Mouse (Mus musculus): ENCODE results near the gene H2-Oa. TPM values are rescaled to one million over a fixed set of nuclear protein-coding genes. Genes with fewer than 3 reads are reported as not detected.

H2-Oa gene
- polyA plus RNA-seq, 1 experiment from 2014 or later = 0.26 TPM

GRCm38 (mm10) chr17:34097272-34097671 lies 5.1 kb downstream of the H2-Oa start:
- Histone ChIP-seq H3K27me3 (ENCODE audit: control insufficient read depth, insufficient read depth, low read length) (no peaks in the 10 kb centered on the region), H3K27ac (ENCODE audit: low read depth, low read length) (no peak overlapping the region), H3K4me3 (ENCODE audit: low read depth, low read length) (no peak overlapping the region), H3K9ac (ENCODE audit: low read depth, low read length) (no peak overlapping the region), H3K9me3 (ENCODE audit: control insufficient read depth, low read length) (no peaks in the 10 kb centered on the region), H3K4me1 (replicated peaks; ENCODE audit: control insufficient read depth, insufficient read depth, low read length) (no peaks in the 10 kb centered on the region), H3K4me2 (replicated peaks; ENCODE audit: low read depth, low read length) (no peak overlapping the region), H3K36me3 (ENCODE audit: control insufficient read depth, insufficient read depth, low read length) (no peaks in the 10 kb centered on the region)
- 72% methylated on average over 5 of the region's 5 CpGs for WGBS
- DNase-seq (ENCODE audit: low spot score) = no peak
- ATAC-seq (ENCODE audit: low FRiP score) = no peak

DNA sequence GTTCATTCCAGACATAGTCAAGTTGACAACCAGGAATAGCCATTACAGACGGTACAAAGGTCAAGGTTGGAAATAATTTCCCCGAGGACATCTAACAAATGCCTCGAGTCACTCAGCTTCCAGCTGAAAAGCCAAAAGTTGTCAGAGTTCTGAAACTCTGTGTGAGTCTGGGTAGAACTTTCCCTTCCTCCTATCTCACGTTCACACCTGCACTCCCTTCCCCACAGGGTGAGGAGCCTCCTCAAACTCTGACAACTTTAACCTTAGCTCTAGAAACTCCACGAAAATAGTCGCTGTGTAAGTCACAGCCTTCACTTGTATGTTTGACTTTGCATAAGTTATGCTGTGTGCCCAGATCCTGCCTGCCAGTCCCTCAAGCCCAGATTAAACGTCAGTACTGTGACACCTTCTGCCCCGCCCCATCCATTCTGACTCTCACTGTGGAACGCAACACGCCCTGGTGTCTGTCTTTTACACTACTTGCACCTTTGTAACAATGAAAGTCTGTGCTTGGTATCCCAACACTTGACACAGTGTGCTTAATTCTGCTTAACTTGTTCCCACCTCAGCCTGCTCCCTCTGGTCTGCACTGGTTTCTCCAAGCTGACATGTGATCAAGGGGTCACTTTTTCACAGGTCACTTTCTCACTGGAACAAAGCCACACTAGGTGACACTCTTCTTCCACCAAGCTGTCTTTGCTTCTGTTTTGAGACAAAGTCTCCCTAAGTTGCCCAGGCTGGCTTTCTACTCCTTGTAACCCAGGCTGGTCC lies 6.8 kb downstream of the H2-Oa start:
- ATAC-seq (ENCODE audit: low FRiP score) = no peak
- no peak for DNase-seq (ENCODE audit: low spot score)
- Histone ChIP-seq H3K4me3 (ENCODE audit: low read depth, low read length) (no peak overlapping the region), H3K27ac (ENCODE audit: low read depth, low read length) (no peak overlapping the region), H3K27me3 (ENCODE audit: control insufficient read depth, insufficient read depth, low read length) (no peaks in the 10 kb centered on the region), H3K4me2 (replicated peaks; ENCODE audit: low read depth, low read length) (no peak overlapping the region), H3K4me1 (replicated peaks; ENCODE audit: control insufficient read depth, insufficient read depth, low read length) (no peaks in the 10 kb centered on the region), H3K9me3 (ENCODE audit: control insufficient read depth, low read length) (no peaks in the 10 kb centered on the region), H3K9ac (ENCODE audit: low read depth, low read length) (no peak overlapping the region), H3K36me3 (ENCODE audit: control insufficient read depth, insufficient read depth, low read length) (no peaks in the 10 kb centered on the region)
- 64% methylated on average over 10 of the region's 10 CpGs for WGBS

DNA sequence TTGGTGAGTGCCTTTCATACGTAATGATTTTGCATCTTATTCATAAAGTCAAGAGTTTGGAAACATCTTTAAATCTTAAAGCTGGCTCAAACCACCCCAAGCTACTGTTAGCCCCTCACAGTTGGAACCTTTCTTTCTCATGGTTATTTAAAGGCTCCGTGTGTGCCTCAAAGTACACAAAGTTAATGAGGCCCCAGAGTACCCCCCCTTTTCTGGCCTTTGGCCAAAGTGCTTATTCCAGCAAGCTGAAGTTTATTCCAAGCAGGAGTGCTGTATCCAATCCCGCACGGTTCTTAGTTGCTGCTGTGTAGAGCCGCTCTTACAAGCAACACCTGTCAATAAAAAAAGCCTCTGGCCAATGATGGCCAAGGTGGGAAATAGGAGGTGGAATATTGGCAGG lies 7.4 kb downstream of the H2-Oa start:
- Histone ChIP-seq H3K9ac (ENCODE audit: low read depth, low read length) (no peak overlapping the region), H3K27me3 (ENCODE audit: control insufficient read depth, insufficient read depth, low read length) (no peaks in the 10 kb centered on the region), H3K27ac (ENCODE audit: low read depth, low read length) (no peak overlapping the region), H3K4me1 (replicated peaks; ENCODE audit: control insufficient read depth, insufficient read depth, low read length) (no peaks in the 10 kb centered on the region), H3K36me3 (ENCODE audit: control insufficient read depth, insufficient read depth, low read length) (no peaks in the 10 kb centered on the region), H3K4me3 (ENCODE audit: low read depth, low read length) (no peak overlapping the region), H3K9me3 (ENCODE audit: control insufficient read depth, low read length) (no peaks in the 10 kb centered on the region), H3K4me2 (replicated peaks; ENCODE audit: low read depth, low read length) (no peak overlapping the region)
- WGBS = 73% methylated on average over 5 of the region's 5 CpGs
- DNase-seq (ENCODE audit: low spot score) (no peak), ATAC-seq (ENCODE audit: low FRiP score) (no peak)

DNA sequence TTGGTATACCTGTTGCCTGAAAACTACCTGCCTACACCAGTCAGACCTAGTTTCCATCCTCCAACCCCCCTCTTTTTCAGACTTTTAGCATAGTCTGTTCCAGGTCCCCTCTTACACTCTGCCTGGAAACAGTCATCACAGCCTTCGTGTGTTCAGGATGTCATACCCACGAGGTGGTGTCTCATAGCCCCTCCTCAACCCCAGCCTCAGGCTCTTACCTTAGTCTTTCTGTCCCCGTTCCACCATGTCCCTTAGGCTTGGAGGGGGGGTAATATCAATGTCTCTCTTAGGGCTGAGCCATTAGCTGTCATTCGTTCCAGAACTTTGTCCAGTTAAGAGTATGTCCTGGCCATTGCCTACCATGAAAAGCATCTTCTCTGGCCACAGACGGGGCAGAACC lies 9.0 kb downstream of the H2-Oa start:
- H3K4me1 ChIP-seq (replicated peaks; ENCODE audit: control insufficient read depth, insufficient read depth, low read length) = no peaks in the 10 kb centered on the region
- no peak overlapping the region for H3K27ac ChIP-seq (ENCODE audit: low read depth, low read length)
- no peak overlapping the region for H3K4me2 ChIP-seq (replicated peaks; ENCODE audit: low read depth, low read length)
- H3K27me3 ChIP-seq (ENCODE audit: control insufficient read depth, insufficient read depth, low read length) = no peaks in the 10 kb centered on the region
- H3K9ac ChIP-seq (ENCODE audit: low read depth, low read length) = no peak overlapping the region
- no peaks in the 10 kb centered on the region for H3K36me3 ChIP-seq (ENCODE audit: control insufficient read depth, insufficient read depth, low read length)
- DNase-seq (ENCODE audit: low spot score) (no peak), ATAC-seq (ENCODE audit: low FRiP score) (0 out of 2 replicates have a peak, but pooled peaks have one; percentile 2)
- WGBS = 34% methylated on average over 5 of the region's 5 CpGs
- H3K4me3 ChIP-seq (ENCODE audit: low read depth, low read length) = no peak overlapping the region
- H3K9me3 ChIP-seq (ENCODE audit: control insufficient read depth, low read length) = no peaks in the 10 kb centered on the region

- Histone ChIP-seq H3K4me1 (replicated peaks; ENCODE audit: control insufficient read depth, insufficient read depth, low read length) (no peaks in the 10 kb centered on the region), H3K9ac (ENCODE audit: low read depth, low read length) (no peak overlapping the region)
- peak; percentile 98 for DNase-seq (ENCODE audit: low spot score)
These were observed 9.5 kb downstream of the H2-Oa start for GRCm38 (mm10) chr17:34101604-34102032.

DNA sequence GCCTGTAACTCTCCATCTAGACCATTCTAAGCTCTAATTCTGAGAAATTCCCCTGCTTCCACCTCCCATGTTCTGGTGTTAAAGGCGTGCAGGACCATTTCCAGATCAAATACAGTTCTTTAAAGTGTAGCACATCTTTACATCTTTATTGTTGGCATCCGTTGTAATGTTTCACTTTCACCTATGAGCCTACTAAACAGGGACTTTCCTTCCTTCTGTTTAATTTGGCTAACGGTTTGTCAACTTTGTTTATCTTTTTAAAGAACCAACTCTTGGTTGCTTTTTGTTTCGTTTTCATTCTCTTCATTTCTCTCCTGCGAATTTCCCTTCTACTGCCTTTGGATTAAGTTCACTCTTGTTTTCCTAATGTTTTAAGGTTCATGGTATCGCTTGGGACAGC lies 10.7 kb downstream of the H2-Oa start:
- no peaks in the 10 kb centered on the region for H3K9me3 ChIP-seq (ENCODE audit: control insufficient read depth, low read length)
- H3K4me1 ChIP-seq (replicated peaks; ENCODE audit: control insufficient read depth, insufficient read depth, low read length) = no peaks in the 10 kb centered on the region
- no peak overlapping the region for H3K9ac ChIP-seq (ENCODE audit: low read depth, low read length)
- no peaks in the 10 kb centered on the region for H3K36me3 ChIP-seq (ENCODE audit: control insufficient read depth, insufficient read depth, low read length)
- no peak overlapping the region for H3K4me2 ChIP-seq (replicated peaks; ENCODE audit: low read depth, low read length)
- ATAC-seq (ENCODE audit: low FRiP score) (no peak), DNase-seq (ENCODE audit: low spot score) (no peak)
- H3K27me3 ChIP-seq (ENCODE audit: control insufficient read depth, insufficient read depth, low read length) = no peaks in the 10 kb centered on the region
- 88% methylated on average over 6 of the region's 6 CpGs for WGBS
- H3K27ac ChIP-seq (ENCODE audit: low read depth, low read length) = no peak overlapping the region
- H3K4me3 ChIP-seq (ENCODE audit: low read depth, low read length) = no peak overlapping the region

More at GRCm38 (mm10) chr17:34101604-34102032, 9.5 kb downstream of the H2-Oa start:
- Histone ChIP-seq H3K4me3 (ENCODE audit: low read depth, low read length) (no peak overlapping the region; the same call in 1 of the 2 replicates), H3K27ac (ENCODE audit: low read depth, low read length) (no peak overlapping the region), H3K4me2 (replicated peaks; ENCODE audit: low read depth, low read length) (peak overlapping the region; percentile 15; the same call in 1 of the 2 replicates), H3K9me3 (ENCODE audit: control insufficient read depth, low read length) (no peaks in the 10 kb centered on the region), H3K27me3 (ENCODE audit: control insufficient read depth, insufficient read depth, low read length) (no peaks in the 10 kb centered on the region), H3K36me3 (ENCODE audit: control insufficient read depth, insufficient read depth, low read length) (no peaks in the 10 kb centered on the region)
- ATAC-seq (ENCODE audit: low FRiP score) = peak; percentile 72
- 8% methylated on average over 12 of the region's 12 CpGs for WGBS

DNA sequence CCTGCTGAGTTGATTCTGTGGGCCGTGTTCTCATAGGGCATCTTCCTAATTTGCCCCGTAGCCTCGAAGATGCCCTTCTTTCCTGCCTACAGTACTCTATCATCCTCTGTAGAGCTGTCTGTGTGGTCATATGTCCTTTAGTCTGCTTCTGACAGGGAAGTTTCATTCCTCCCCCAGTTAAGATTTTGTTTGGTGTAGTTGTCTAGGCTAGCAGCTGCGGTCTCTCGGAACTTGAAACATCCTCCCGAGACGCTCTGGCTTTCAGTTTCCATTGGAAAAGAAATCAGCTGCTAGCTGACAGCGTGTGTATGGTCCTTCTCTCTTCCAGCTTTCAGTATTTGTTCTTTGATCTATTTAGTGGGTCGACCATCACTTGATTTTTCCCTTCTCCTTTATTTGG lies 12.7 kb downstream of the H2-Oa start:
- Histone ChIP-seq H3K4me1 (replicated peaks; ENCODE audit: control insufficient read depth, insufficient read depth, low read length) (no peaks in the 10 kb centered on the region), H3K9ac (ENCODE audit: low read depth, low read length) (no peak overlapping the region), H3K4me2 (replicated peaks; ENCODE audit: low read depth, low read length) (no peak overlapping the region), H3K27me3 (ENCODE audit: control insufficient read depth, insufficient read depth, low read length) (no peaks in the 10 kb centered on the region), H3K4me3 (ENCODE audit: low read depth, low read length) (no peak overlapping the region), H3K9me3 (ENCODE audit: control insufficient read depth, low read length) (no peaks in the 10 kb centered on the region), H3K36me3 (ENCODE audit: control insufficient read depth, insufficient read depth, low read length) (no peaks in the 10 kb centered on the region), H3K27ac (ENCODE audit: low read depth, low read length) (no peak overlapping the region)
- no peak for DNase-seq (ENCODE audit: low spot score)
- no peak for ATAC-seq (ENCODE audit: low FRiP score)
- 88% methylated on average over 9 of the region's 9 CpGs for WGBS

DNA sequence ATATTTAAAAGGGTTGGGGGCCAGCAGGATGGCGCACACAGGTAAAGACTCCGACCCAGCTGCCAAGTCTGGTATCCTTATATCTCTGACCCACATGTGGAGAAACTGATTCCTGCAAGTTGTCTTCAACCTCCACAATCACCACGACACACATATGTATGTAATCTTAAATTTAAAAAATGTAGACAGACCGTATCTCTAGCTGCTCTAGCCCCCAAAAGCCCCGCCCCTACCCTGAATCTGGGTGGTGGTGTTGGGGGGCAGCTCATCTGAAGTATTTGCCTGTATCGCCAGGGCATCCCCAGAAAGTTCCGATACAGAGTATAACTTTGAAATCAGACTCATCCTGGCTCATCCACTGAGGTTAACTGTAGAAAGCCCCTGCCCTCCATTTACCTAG lies 14.4 kb downstream of the H2-Oa start:
- H3K4me1 ChIP-seq (replicated peaks; ENCODE audit: control insufficient read depth, insufficient read depth, low read length) = no peaks in the 10 kb centered on the region
- no peak overlapping the region for H3K27ac ChIP-seq (ENCODE audit: low read depth, low read length)
- H3K4me2 ChIP-seq (replicated peaks; ENCODE audit: low read depth, low read length) = no peak overlapping the region
- H3K27me3 ChIP-seq (ENCODE audit: control insufficient read depth, insufficient read depth, low read length) = no peaks in the 10 kb centered on the region
- no peak overlapping the region for H3K4me3 ChIP-seq (ENCODE audit: low read depth, low read length)
- H3K9me3 ChIP-seq (ENCODE audit: control insufficient read depth, low read length) = no peaks in the 10 kb centered on the region
- H3K9ac ChIP-seq (ENCODE audit: low read depth, low read length) = no peak overlapping the region
- WGBS = 88% methylated on average over 7 of the region's 7 CpGs
- H3K36me3 ChIP-seq (ENCODE audit: control insufficient read depth, insufficient read depth, low read length) = peaks cover 1% of the 10 kb centered on the region; the same call in 1 of the 2 replicates
- ATAC-seq (ENCODE audit: low FRiP score) (no peak), DNase-seq (ENCODE audit: low spot score) (no peak)
